Mouse (Mus musculus): Measurements from ENCODE around the gene Card10. TPM values are rescaled to one million over a fixed set of nuclear protein-coding genes. Genes with fewer than 3 reads are reported as not detected.

Gene Card10
- total RNA-seq, 2 experiments from 2014 or later, result 9.3 to 11.3 TPM

DNA sequence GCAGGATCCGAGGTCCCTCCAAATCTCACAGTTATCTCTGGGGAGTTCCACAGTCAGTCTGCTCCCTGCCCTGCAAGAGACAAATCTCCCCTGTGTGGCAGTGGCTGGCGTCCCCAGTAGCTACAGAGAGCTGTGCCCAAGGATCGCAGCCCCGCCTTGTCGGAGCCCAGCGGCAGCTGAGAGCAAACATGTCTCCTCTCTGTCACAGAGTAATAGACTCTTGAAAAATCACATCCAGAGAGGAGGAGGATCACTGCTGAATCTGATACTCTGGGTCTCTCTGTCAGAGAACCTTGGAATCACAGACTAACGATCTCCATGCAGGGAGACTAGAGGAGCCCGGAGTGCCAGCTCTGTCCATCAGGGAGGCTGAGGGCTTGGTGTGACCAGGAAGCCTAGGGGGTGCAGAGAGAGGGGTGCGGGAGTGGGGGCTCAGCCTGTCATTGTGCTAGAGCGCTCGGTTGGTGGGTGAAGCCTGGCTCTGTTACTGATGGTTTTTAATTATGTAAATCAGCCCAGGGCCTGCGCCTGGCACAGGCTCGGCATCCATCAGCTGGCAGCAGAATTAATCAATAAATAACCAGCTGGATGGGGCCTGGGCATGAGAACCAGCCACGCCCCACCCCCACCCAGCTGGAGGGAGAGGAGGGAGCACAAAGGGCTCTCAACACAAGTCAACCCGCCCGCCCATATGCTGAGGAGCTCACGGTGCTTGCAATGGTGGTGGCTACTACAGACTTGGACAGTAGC lies 67.2 kb downstream of the Card10 start:
- DNase-seq, result no peak

DNA sequence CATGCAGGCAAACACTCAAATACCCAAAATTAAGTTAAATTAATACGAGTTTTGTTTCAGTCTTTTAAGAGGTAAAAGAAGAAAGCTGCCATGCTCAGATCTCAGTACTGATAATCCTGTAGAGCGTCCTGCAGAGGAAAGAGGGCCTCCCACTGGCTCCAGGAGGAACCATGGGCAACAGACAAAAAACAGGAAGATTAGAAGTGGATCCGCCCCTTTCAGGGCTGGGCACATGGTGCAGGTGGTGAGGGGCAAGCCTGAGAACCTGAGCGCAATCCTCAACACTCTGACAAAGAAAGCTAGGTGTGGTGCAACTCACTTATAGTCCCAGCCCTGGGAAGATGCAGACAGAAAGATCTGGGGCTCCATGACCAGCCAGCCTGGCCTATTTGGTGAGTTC lies 71.0 kb downstream of the Card10 start:
- DNase-seq, result no peak

- no peak for DNase-seq
These were observed 72.4 kb downstream of the Card10 start for GRCm38 (mm10) chr15:78730315-78731049.

DNA sequence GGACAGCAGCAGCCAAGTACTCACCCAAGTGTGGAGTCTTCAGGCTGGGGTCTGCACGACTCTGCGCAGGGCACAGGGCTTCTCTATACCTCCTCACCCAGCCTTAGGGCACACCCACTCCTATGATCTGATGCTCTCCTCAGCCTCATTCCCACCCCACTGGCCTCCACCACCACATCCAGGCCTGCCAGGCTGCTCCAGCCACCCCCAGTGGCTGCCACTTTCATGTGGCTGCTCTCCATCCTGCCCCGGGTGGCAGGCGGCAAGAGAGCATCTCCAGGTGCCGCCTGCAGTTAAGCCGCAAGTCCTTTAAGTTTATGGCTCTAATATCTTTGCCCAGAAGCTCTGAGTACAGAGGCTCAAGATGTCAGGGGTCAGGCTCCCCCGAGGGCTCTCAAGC lies 76.1 kb downstream of the Card10 start:
- no peak for DNase-seq

Other genes starting within 250 kb of the Card10 start
- 10 to 100 TPM in 1 of 2 experiments, 1 to 10 TPM in 1; 1.7 to 12.4 TPM for gene Rac2, start 230.3 kb downstream of the Card10 start, total RNA-seq (2021)
- 1 to 10 TPM; 3.1 to 7.7 TPM for gene Cyth4, start 206.0 kb downstream of the Card10 start, total RNA-seq (2021)
- gene Elfn2, start 84.3 kb downstream of the Card10 start, total RNA-seq (2021), result under 1 TPM; 0.20 to 0.23 TPM
- gene Mfng, start 29.6 kb downstream of the Card10 start, total RNA-seq (2021), result 1 to 10 TPM; 7.9 to 9.5 TPM
- 10 to 100 TPM; 26.3 to 35.0 TPM for gene Cdc42ep1, start 39.6 kb upstream of the Card10 start, total RNA-seq (2021)
- not detected for gene Lgals2, start 52.5 kb upstream of the Card10 start, total RNA-seq (2021)
- gene Gga1, start 74.1 kb upstream of the Card10 start, total RNA-seq (2021), result 10 to 100 TPM; 31.1 to 33.8 TPM
- not detected for gene Gm49510, start 96.6 kb upstream of the Card10 start, total RNA-seq (2021)
- gene Sh3bp1, start 96.7 kb upstream of the Card10 start, total RNA-seq (2021), result 10 to 100 TPM in 1 of 2 experiments, 1 to 10 TPM in 1; 6.0 to 11.6 TPM
- gene Pdxp, start 110.9 kb upstream of the Card10 start, total RNA-seq (2021), result 10 to 100 TPM in 1 of 2 experiments, 1 to 10 TPM in 1; 9.4 to 10.1 TPM
- gene Lgals1, start 123.7 kb upstream of the Card10 start, total RNA-seq (2021), result 100 to 1,000 TPM; 679 to 727 TPM
- gene Nol12, start 131.9 kb upstream of the Card10 start, total RNA-seq (2021), result 10 to 100 TPM; 27.1 to 30.7 TPM
- gene Triobp, start 144.7 kb upstream of the Card10 start, total RNA-seq (2021), result 10 to 100 TPM; 65.1 to 76.8 TPM
- gene H1f0, start 225.4 kb upstream of the Card10 start, total RNA-seq (2021), result 100 to 1,000 TPM; 193 to 214 TPM
- under 1 TPM; 0.25 to 0.35 TPM for gene Galr3, start 238.8 kb upstream of the Card10 start, total RNA-seq (2021)

All from gastrocnemius, postnatal 10 days (tissue).